Mouse (Mus musculus) heart, embryonic 15.5 days (tissue): ENCODE measurements around the gene Tex264. TPM values are rescaled to one million over a fixed set of nuclear protein-coding genes. Genes with fewer than 3 reads are reported as not detected.

Experiments used
- polyA plus RNA-seq: library from polyadenylated mRNA; unstranded; fragments of >200 nt; fragmentation: Nextera tagmentation; extraction: Ambion mirVana; gene quantifications from 2 replicates; pipeline ENCODE4 v1.2.1, GENCODE M21; 2015

Tex264 gene
- polyA plus RNA-seq, 1 experiment from 2014 or later: 40.1 TPM

Other genes starting within 250 kb of the Tex264 start
- gene Acy1, start 247.6 kb downstream of the Tex264 start, polyA plus RNA-seq: 25.1 and 28.6 TPM in 2 replicates
- 7.0 and 11.0 TPM in 2 replicates for gene Abhd14b, start 238.5 kb downstream of the Tex264 start, polyA plus RNA-seq
- gene Abhd14a, start 238.2 kb downstream of the Tex264 start, polyA plus RNA-seq: 50.5 and 54.2 TPM in 2 replicates
- 61.8 and 73.2 TPM in 2 replicates for gene Pcbp4, start 232.6 kb downstream of the Tex264 start, polyA plus RNA-seq
- gene Gpr62, start 220.0 kb downstream of the Tex264 start, polyA plus RNA-seq: 0.10 and 0.14 TPM in 2 replicates
- gene Rrp9, start 210.0 kb downstream of the Tex264 start, polyA plus RNA-seq: 24.9 and 34.2 TPM in 2 replicates
- gene Parp3, start 209.0 kb downstream of the Tex264 start, polyA plus RNA-seq: 1.9 and 4.7 TPM in 2 replicates
- not detected in 2 replicates for gene Iqcf1, start 186.0 kb downstream of the Tex264 start, polyA plus RNA-seq
- gene Iqcf5, start 171.4 kb downstream of the Tex264 start, polyA plus RNA-seq: not detected in 2 replicates
- gene Iqcf3, start 124.3 kb downstream of the Tex264 start, polyA plus RNA-seq: not detected in 2 replicates
- not detected in 2 replicates for gene Iqcf4, start 114.9 kb downstream of the Tex264 start, polyA plus RNA-seq
- not detected in 2 replicates for gene Iqcf6, start 59.3 kb downstream of the Tex264 start, polyA plus RNA-seq
- gene Grm2, start 29.8 kb downstream of the Tex264 start, polyA plus RNA-seq: not detected in 2 replicates
- gene Rad54l2, start 103.3 kb upstream of the Tex264 start, polyA plus RNA-seq: 3.4 and 4.9 TPM in 2 replicates
- gene Dcaf1, start 135.9 kb upstream of the Tex264 start, polyA plus RNA-seq: 14.1 and 18.1 TPM in 2 replicates
- gene Rbm15b, start 201.5 kb upstream of the Tex264 start, polyA plus RNA-seq: 3.7 and 7.6 TPM in 2 replicates
- 188 and 199 TPM in 2 replicates for gene Manf, start 206.1 kb upstream of the Tex264 start, polyA plus RNA-seq